Mouse (Mus musculus) heart, adult 2 months (tissue): ENCODE measurements around the gene Derl2.

Experiments
- CTCF ChIP-seq: fragments of 200-600 bp; IDR thresholded peaks from 2 replicates; pipeline ENCODE4 v1.8.1; 2022; ENCODE audit warnings: antibody characterized with exemption, mild to moderate bottlenecking, moderate library complexity
- EP300 ChIP-seq: fragments of 200-500 bp; IDR thresholded peaks from 2 replicates; pipeline ENCODE4 v1.6.1; 2011; ENCODE audit warnings: low read depth, low read length, control low read depth; ENCODE audit not compliant: insufficient read depth
- POLR2A ChIP-seq: fragments of 200-500 bp; IDR thresholded peaks from 2 replicates; pipeline ENCODE4 v1.6.1; 2011; ENCODE audit warnings: mild to moderate bottlenecking, low read depth, low read length, control low read depth; ENCODE audit not compliant: insufficient read depth

GRCm38 (mm10) chr11:71032070-71032469, 12.4 kb upstream of the Derl2 start:
- TF ChIP-seq CTCF (no peak), EP300 (no peak), POLR2A (no peak)
